Mouse (Mus musculus): ENCODE results near the gene Kcnj11. TPM values are rescaled to one million over a fixed set of nuclear protein-coding genes. Genes with fewer than 3 reads are reported as not detected.

The Kcnj11 gene
- polyA plus RNA-seq, 1 experiment, result not detected

DNA sequence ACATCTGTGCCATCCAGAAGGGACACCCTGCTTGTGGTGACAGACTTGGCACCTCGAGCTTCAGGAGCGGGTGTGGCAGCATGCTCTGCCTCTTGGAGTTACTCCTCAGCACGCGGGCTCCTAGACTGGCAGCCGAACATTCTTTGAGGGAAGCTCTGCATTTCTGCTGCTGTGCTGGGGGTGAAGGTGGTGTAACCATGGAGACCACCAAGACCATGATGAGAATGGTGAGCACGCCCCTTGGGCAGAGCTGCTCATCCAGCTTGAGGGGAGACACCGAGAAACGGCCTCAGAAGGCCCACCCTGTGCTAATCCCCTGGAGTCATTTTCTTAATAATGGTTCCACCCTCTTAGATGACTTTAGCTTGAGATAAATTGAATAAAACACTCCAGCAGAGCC lies 7.8 kb downstream of the Kcnj11 start:
- TF ChIP-seq CTCF (IDR thresholded peaks at IDR 0.05; ENCODE audit: borderline replicate concordance, insufficient read depth, low read length), result no peak
- no peak for TF ChIP-seq POLR2A (IDR thresholded peaks at IDR 0.05; ENCODE audit: low read depth, low read length)
- Histone ChIP-seq H3K27ac (ENCODE audit: insufficient read depth, low read length) (no peak overlapping the region), H3K4me3 (ENCODE audit: insufficient read depth, low read length) (no peak overlapping the region), H3K4me1 (ENCODE audit: control insufficient read depth, insufficient read depth, low read length) (no peaks in the 10 kb centered on the region)

DNA sequence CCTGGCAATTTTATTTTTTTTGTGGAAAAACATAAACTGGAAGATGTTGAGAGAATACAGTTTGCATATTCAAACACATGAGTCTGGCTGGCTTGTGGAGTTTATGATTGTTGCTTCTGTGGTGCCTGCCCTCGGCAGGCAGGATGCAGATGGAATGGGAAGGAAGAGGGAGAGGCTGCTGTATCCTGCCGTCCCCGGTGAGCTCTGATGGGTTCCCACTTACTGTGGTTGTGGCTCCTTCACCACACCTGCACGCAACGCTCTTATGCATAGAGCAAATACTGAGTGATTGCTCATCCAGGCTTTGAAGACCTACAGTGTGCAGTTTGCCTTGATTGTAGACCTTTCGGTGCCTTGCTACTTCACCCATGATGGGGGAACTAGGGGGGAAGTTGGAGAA lies 12.3 kb downstream of the Kcnj11 start:
- no peaks in the 10 kb centered on the region for H3K4me1 ChIP-seq (ENCODE audit: control insufficient read depth, insufficient read depth, low read length)
- TF ChIP-seq CTCF (IDR thresholded peaks at IDR 0.05; ENCODE audit: borderline replicate concordance, insufficient read depth, low read length), result no peak
- no peak for TF ChIP-seq POLR2A (IDR thresholded peaks at IDR 0.05; ENCODE audit: low read depth, low read length)
- H3K4me3 ChIP-seq (ENCODE audit: insufficient read depth, low read length), result no peak overlapping the region
- H3K27ac ChIP-seq (ENCODE audit: insufficient read depth, low read length), result no peak overlapping the region

DNA sequence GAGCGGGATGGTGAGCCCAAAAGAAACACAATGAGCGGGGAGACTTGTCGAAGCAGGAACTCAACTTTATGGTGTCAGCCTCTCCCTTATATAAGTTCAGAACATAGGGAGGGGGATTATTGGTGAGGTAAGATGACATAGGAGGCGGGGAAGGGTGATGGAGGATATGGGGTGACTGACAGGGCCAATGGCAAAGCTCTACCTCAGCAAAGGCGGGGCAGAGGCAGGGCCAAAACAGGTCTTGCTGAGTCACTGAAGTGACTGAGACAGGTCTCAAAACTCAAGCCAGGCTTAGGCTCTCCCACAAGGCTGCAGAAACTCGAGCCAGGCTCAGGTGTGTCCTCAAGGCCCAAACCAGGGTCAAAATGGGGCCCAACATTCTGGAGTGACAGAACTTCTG lies 14.2 kb downstream of the Kcnj11 start:
- Histone ChIP-seq H3K4me3 (ENCODE audit: insufficient read depth, low read length) (no peak overlapping the region), H3K4me1 (ENCODE audit: control insufficient read depth, insufficient read depth, low read length) (no peaks in the 10 kb centered on the region), H3K27ac (ENCODE audit: insufficient read depth, low read length) (no peak overlapping the region)
- TF ChIP-seq POLR2A (IDR thresholded peaks at IDR 0.05; ENCODE audit: low read depth, low read length) (no peak), CTCF (IDR thresholded peaks at IDR 0.05; ENCODE audit: borderline replicate concordance, insufficient read depth, low read length) (no peak)

DNA sequence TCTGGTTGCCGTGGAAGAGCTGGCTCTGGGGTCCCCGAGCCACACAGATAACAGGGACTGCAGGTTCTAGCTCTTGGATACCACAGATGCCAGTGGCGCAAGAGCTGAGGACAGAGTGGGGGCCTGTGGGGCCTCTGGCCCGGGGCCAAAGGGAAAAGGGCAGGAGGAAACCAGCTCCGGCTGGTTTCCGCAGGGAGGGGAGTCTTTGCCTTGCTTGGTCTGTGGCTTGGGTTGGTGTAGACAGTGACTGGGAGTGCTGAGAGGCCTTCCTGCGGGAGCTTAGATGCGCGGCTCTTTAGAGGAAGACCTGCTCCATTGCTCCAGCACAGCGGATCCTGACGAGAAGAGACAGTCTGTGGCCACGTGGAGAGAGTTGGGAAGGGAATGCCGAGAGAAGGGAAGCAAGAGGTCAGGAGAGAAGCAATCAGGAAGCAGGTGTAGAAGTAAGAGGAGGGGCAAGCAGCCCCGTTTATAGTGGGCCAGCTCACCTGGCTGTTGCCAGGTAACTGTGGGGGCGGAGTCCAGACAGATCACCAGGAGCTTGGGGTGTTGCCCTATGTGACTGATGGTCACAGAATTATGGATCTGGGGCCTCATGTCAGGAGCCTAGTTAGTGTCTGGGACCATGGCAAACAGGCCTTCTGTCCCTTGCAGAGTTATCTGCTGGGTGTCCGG lies 15.6 kb downstream of the Kcnj11 start:
- TF ChIP-seq POLR2A (IDR thresholded peaks at IDR 0.05; ENCODE audit: low read depth, low read length), result no peak
- no peak for TF ChIP-seq CTCF (IDR thresholded peaks at IDR 0.05; ENCODE audit: borderline replicate concordance, insufficient read depth, low read length)
- no peak overlapping the region for H3K4me3 ChIP-seq (ENCODE audit: insufficient read depth, low read length)
- H3K4me1 ChIP-seq (ENCODE audit: control insufficient read depth, insufficient read depth, low read length), result no peaks in the 10 kb centered on the region
- no peak overlapping the region for H3K27ac ChIP-seq (ENCODE audit: insufficient read depth, low read length)

DNA sequence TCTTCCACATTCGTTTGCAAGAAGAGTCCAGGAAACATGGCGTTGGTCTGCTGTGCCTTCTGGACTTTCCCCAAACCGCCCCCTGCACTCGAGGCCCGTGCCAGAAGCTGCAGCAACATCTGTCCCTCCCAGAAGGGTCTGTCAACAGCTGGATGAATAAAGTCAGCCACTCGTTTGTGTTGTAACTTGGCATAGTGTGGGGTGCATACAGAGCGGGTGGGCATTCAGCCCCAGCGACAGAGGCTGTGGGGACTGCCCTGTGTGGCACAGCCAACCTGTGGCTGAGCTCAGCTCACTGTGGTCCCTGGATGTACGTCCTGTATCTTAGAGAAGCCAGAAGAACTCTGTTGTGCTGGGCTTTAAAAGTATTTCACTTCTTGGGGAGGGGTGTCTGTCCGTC lies 16.5 kb downstream of the Kcnj11 start:
- Histone ChIP-seq H3K4me3 (ENCODE audit: insufficient read depth, low read length) (no peak overlapping the region), H3K27ac (ENCODE audit: insufficient read depth, low read length) (no peak overlapping the region), H3K4me1 (ENCODE audit: control insufficient read depth, insufficient read depth, low read length) (no peaks in the 10 kb centered on the region)
- no peak for TF ChIP-seq POLR2A (IDR thresholded peaks at IDR 0.05; ENCODE audit: low read depth, low read length)
- TF ChIP-seq CTCF (IDR thresholded peaks at IDR 0.05; ENCODE audit: borderline replicate concordance, insufficient read depth, low read length), result no peak

DNA sequence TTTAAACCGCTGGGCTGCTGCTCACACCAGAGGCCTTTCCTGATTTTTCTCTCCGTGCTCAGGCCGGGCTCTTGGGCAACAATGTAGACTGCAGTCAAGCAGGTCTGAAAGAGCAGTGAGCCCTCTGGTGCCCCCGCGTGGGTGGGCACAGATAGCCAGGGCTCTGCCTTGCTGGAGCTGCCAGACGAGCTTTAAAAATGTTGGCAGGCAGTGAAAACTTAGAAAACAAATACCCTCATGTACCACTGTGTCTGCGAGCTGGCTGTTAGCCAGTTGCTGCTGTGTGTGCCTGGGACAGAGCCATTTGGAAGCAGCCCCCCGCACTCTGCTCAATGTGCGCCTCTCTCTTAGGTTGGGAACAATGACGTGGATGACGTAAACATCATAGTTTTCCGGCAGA lies 22.9 kb downstream of the Kcnj11 start:
- Histone ChIP-seq H3K4me3 (ENCODE audit: insufficient read depth, low read length) (no peak overlapping the region), H3K27ac (ENCODE audit: insufficient read depth, low read length) (no peak overlapping the region), H3K4me1 (ENCODE audit: control insufficient read depth, insufficient read depth, low read length) (no peaks in the 10 kb centered on the region)
- TF ChIP-seq POLR2A (IDR thresholded peaks at IDR 0.05; ENCODE audit: low read depth, low read length) (no peak), CTCF (IDR thresholded peaks at IDR 0.05; ENCODE audit: borderline replicate concordance, insufficient read depth, low read length) (no peak)

DNA sequence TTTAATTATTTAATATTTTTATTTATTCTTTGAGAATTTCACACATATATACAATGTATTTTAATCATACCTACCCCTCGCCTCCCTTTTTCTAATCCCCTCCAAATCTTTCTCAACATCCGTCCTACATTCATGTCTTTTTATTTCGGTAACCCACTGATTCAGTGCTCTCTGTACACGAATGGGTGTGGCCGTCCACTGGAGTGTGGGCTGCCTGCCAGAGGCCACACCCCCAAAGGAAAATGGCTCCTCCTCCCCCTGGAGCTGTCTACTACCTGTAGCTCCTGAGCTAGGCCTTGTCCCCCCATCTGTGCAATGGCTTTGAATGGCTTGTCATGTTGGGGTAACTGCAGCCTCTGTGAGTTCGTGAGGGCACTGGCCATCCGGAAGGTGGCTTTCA lies 23.7 kb downstream of the Kcnj11 start:
- no peak overlapping the region for H3K4me3 ChIP-seq (ENCODE audit: insufficient read depth, low read length)
- no peak overlapping the region for H3K27ac ChIP-seq (ENCODE audit: insufficient read depth, low read length)
- TF ChIP-seq POLR2A (IDR thresholded peaks at IDR 0.05; ENCODE audit: low read depth, low read length) (no peak), CTCF (IDR thresholded peaks at IDR 0.05; ENCODE audit: borderline replicate concordance, insufficient read depth, low read length) (no peak)
- no peaks in the 10 kb centered on the region for H3K4me1 ChIP-seq (ENCODE audit: control insufficient read depth, insufficient read depth, low read length)

DNA sequence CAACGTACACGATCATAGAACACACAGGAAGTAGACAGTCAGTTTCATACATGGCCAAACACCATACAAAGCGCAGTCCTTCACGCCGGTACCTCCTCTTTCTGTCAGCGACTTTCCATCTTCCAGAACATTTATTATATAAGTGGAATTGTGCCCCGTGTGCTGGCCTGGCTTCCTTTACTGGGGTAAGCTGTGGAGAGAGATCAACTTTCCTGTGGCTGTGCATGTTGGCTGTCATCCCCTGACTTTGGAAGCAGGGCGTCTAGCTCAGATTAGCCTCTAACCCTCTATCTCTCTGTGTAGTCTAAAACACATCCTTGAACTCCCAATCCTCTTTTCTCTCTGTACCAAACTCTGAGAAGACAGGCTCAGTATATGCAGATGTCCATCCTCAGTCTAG lies 31.7 kb downstream of the Kcnj11 start:
- Histone ChIP-seq H3K27ac (ENCODE audit: insufficient read depth, low read length) (no peak overlapping the region), H3K4me3 (ENCODE audit: insufficient read depth, low read length) (no peak overlapping the region), H3K4me1 (ENCODE audit: control insufficient read depth, insufficient read depth, low read length) (no peaks in the 10 kb centered on the region)
- no peak for TF ChIP-seq CTCF (IDR thresholded peaks at IDR 0.05; ENCODE audit: borderline replicate concordance, insufficient read depth, low read length)
- no peak for TF ChIP-seq POLR2A (IDR thresholded peaks at IDR 0.05; ENCODE audit: low read depth, low read length)

DNA sequence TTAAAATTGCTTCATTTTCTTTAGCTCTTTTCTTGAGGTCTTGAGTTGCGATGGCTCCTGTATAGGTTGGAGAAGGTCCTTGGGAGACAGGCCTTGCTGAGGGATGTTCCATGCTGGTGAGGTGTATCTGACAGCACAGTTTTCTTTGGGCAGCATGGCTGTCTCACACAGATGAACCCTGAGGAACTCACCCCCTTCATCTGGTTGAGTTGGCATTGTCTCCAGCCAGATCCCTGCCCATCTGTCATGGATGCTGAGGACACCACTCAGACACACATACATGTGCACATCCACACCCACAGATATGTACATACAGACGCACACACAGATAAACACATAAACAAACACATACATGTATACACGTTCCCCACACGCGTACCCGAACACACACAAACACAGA lies 37.3 kb downstream of the Kcnj11 start:
- Histone ChIP-seq H3K4me1 (ENCODE audit: control insufficient read depth, insufficient read depth, low read length) (no peaks in the 10 kb centered on the region), H3K4me3 (ENCODE audit: insufficient read depth, low read length) (no peak overlapping the region), H3K27ac (ENCODE audit: insufficient read depth, low read length) (no peak overlapping the region)
- TF ChIP-seq POLR2A (IDR thresholded peaks at IDR 0.05; ENCODE audit: low read depth, low read length) (no peak), CTCF (IDR thresholded peaks at IDR 0.05; ENCODE audit: borderline replicate concordance, insufficient read depth, low read length) (no peak)

DNA sequence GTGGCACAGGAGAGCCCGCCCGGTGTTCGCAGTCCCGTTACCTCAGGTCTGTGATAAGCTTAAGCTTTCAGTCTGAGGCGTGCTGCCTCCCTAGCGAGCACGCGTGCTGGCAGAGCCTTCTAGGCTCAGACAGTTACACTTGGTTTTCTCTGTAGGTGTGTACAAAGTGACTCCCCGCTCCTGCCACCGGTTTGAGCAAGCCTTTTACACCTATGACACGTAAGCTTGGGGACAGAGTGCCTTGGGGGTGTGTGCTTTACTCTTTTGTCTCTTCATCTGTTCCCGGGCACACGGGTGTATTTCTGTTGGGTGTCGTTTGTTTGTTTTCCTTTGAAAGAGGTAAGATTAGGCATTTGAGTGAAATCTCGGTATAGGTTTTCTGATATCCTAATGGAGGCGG lies 39.0 kb downstream of the Kcnj11 start:
- TF ChIP-seq POLR2A (IDR thresholded peaks at IDR 0.05; ENCODE audit: low read depth, low read length), result no peak
- no peak for TF ChIP-seq CTCF (IDR thresholded peaks at IDR 0.05; ENCODE audit: borderline replicate concordance, insufficient read depth, low read length)
- no peaks in the 10 kb centered on the region for H3K4me1 ChIP-seq (ENCODE audit: control insufficient read depth, insufficient read depth, low read length)
- no peak overlapping the region for H3K4me3 ChIP-seq (ENCODE audit: insufficient read depth, low read length)
- H3K27ac ChIP-seq (ENCODE audit: insufficient read depth, low read length), result no peak overlapping the region
